Mouse (Mus musculus): Measurements from ENCODE around the gene Pan3. TPM values are rescaled to one million over a fixed set of nuclear protein-coding genes. Genes with fewer than 3 reads are reported as not detected.

The Pan3 gene
- total and polyA plus RNA-seq, 3 experiments: 60.6 to 61.5 TPM; not detected in 1

DNA sequence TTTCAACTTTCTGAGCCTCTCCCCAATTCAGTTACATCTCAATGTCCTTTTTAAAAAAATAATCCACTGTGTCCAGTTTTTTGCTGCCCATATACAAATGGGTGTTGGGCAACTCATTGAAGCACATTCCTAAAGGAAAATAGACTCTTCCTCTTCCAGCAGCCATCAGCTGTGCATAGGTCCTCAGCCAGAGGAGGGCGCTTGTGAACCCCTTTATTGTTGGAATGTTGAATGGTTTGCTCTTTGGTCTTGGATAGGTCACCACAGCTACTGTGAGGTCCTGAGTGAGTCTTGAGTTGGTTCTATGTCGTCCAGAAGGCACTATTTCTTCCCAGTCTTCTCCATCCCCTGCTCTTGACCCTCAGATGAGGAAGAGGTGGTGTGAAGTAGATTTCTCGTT, 54.2 kb downstream of the Pan3 start:
- no peak for TF ChIP-seq NELFE (IDR thresholded peaks at IDR 0.05; ENCODE audit: low read depth, low read length)
- peak; percentile 42 to 56 (median 54) for TF ChIP-seq CTCF (IDR thresholded peaks at IDR 0.05 in 2 of 3, conservative IDR thresholded peaks at IDR 0.05 in 1 of 3; ENCODE audit: control insufficient read depth in 1 of 3, insufficient read depth in 1 of 3, low read depth in 2 of 3, low read length in 3 of 3, poor library complexity in 1 of 3, severe bottlenecking in 1 of 3)
- TF ChIP-seq RAD21 (IDR thresholded peaks at IDR 0.05; ENCODE audit: low read depth, low read length): peak; percentile 21
- TF ChIP-seq ZMIZ1 (IDR thresholded peaks at IDR 0.05; ENCODE audit: low read depth, low read length): 0 out of 2 replicates have a peak, but pooled peaks have one; percentile 6
- TF ChIP-seq SMC3 (IDR thresholded peaks at IDR 0.05; ENCODE audit: low read depth, low read length): peak; percentile 48
- TF ChIP-seq GABPA (IDR thresholded peaks at IDR 0.05; ENCODE audit: low read depth, low read length): no peak
- no peak for DNase-seq (ENCODE audit: low read depth, low spot score)
- Histone ChIP-seq H3K79me2 (ENCODE audit: control insufficient read depth, insufficient read depth, low read length, poor library complexity) (peaks cover 8% of the 10 kb centered on the region), H3K36me3 (ENCODE audit: control insufficient read depth in 1 of 2, insufficient read depth in 2 of 2, low read length in 2 of 2) (peaks cover 10 to 23% of the 10 kb centered on the region in 2 experiments), H3K9ac (ENCODE audit: control insufficient read depth, low read depth, low read length, poor library complexity, severe bottlenecking) (no peak overlapping the region), H3K4me3 (ENCODE audit: control insufficient read depth in 1 of 2, insufficient read depth in 1 of 2, low read depth in 2 of 2, low read length in 2 of 2) (no peak overlapping the region), H3K4me1 (ENCODE audit: control insufficient read depth in 1 of 2, insufficient read depth in 2 of 2, low read length in 2 of 2) (no peaks in the 10 kb centered on the region; a peak in 2 of 4 replicates), H3K27ac (ENCODE audit: control insufficient read depth, low read depth, low read length) (no peak overlapping the region), H3K9me3 (replicated peaks; ENCODE audit: insufficient read depth, low read length) (no peaks in the 10 kb centered on the region), H3K27me3 (ENCODE audit: control insufficient read depth in 1 of 2, insufficient read depth in 2 of 2, low read length in 2 of 2) (no peaks in the 10 kb centered on the region)

DNA sequence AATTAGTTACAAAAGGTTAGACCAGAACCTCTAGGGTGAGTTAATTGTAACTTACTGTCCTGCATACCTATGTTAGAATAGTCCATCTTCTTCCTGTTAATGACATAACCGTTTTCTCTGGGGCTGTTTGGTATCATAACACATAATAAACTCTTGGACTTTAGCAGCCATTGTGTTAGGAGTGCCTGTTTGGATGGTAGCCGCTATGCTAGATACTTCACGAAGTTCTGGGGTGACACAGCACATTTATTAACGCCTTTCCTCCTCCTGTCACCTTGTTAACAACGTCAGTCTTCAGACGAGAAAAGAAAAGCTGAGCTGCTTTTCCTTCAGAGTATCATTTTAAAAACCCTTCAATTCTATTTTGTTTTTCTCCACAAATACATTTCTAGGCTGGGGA, 59.3 kb downstream of the Pan3 start:
- DNase-seq (ENCODE audit: low read depth, low spot score): no peak
- no peaks in the 10 kb centered on the region for H3K27me3 ChIP-seq (ENCODE audit: control insufficient read depth in 1 of 2, insufficient read depth in 2 of 2, low read length in 2 of 2)
- TF ChIP-seq GATA1 (IDR thresholded peaks at IDR 0.05; ENCODE audit: low read depth, low read length): no peak
- no peak for TF ChIP-seq NRF1 (IDR thresholded peaks at IDR 0.05; ENCODE audit: insufficient read depth, low read depth, low read length, poor library complexity, severe bottlenecking)
- no peak for TF ChIP-seq MEF2A (IDR thresholded peaks at IDR 0.05; ENCODE audit: extremely low read depth, insufficient replicate concordance, low read depth, low read length, poor library complexity, severe bottlenecking)
- TF ChIP-seq ZKSCAN1 (IDR thresholded peaks at IDR 0.05; ENCODE audit: low read depth, low read length): no peak
- no peaks in the 10 kb centered on the region for H3K9me3 ChIP-seq (replicated peaks; ENCODE audit: insufficient read depth, low read length)
- no peak overlapping the region for H3K4me3 ChIP-seq (ENCODE audit: control insufficient read depth in 1 of 2, insufficient read depth in 1 of 2, low read depth in 2 of 2, low read length in 2 of 2)
- H3K79me2 ChIP-seq (ENCODE audit: control insufficient read depth, insufficient read depth, low read length, poor library complexity): peaks cover 14% of the 10 kb centered on the region
- peaks cover 17 to 21% of the 10 kb centered on the region in 2 experiments for H3K4me1 ChIP-seq (ENCODE audit: control insufficient read depth in 1 of 2, insufficient read depth in 2 of 2, low read length in 2 of 2)
- H3K36me3 ChIP-seq (ENCODE audit: control insufficient read depth in 1 of 2, insufficient read depth in 2 of 2, low read length in 2 of 2): peaks cover 27 to 40% of the 10 kb centered on the region in 2 experiments
- H3K9ac ChIP-seq (ENCODE audit: control insufficient read depth, low read depth, low read length, poor library complexity, severe bottlenecking): no peak overlapping the region
- H3K27ac ChIP-seq (ENCODE audit: control insufficient read depth, low read depth, low read length): no peak overlapping the region

GRCm38 (mm10) chr5:147490907-147491306, 60.9 kb downstream of the Pan3 start:
- peaks cover 29 to 34% of the 10 kb centered on the region in 2 experiments for H3K4me1 ChIP-seq (ENCODE audit: control insufficient read depth in 1 of 2, insufficient read depth in 2 of 2, low read length in 2 of 2)
- no peak for TF ChIP-seq GABPA (IDR thresholded peaks at IDR 0.05; ENCODE audit: low read depth, low read length)
- no peak for TF ChIP-seq POLR2A (IDR thresholded peaks at IDR 0.05; ENCODE audit: control insufficient read depth in 1 of 2, insufficient read depth in 1 of 2, low read depth in 1 of 2, low read length in 2 of 2, poor library complexity in 1 of 2)
- no peak for TF ChIP-seq NELFE (IDR thresholded peaks at IDR 0.05; ENCODE audit: low read depth, low read length)
- no peak for TF ChIP-seq SIN3A (IDR thresholded peaks at IDR 0.05; ENCODE audit: low read length)
- TF ChIP-seq USF2 (IDR thresholded peaks at IDR 0.05; ENCODE audit: borderline replicate concordance in 1 of 2, insufficient read depth in 1 of 2, low read depth in 1 of 2, low read length in 2 of 2): no peak
- no peak for TF ChIP-seq CTCF (IDR thresholded peaks at IDR 0.05 in 2 of 3, conservative IDR thresholded peaks at IDR 0.05 in 1 of 3; ENCODE audit: control insufficient read depth in 1 of 3, insufficient read depth in 1 of 3, low read depth in 2 of 3, low read length in 3 of 3, poor library complexity in 1 of 3, severe bottlenecking in 1 of 3)
- TF ChIP-seq ZC3H11A (IDR thresholded peaks at IDR 0.05; ENCODE audit: low read depth, low read length): no peak
- TF ChIP-seq MAZ (IDR thresholded peaks at IDR 0.05; ENCODE audit: low read depth, low read length): no peak
- no peak for TF ChIP-seq USF1 (IDR thresholded peaks at IDR 0.05; ENCODE audit: low read depth, low read length)
- TF ChIP-seq UBTF (IDR thresholded peaks at IDR 0.05; ENCODE audit: borderline replicate concordance, insufficient read depth, low read depth, low read length): no peak
- TF ChIP-seq CHD1 (IDR thresholded peaks at IDR 0.05; ENCODE audit: low read depth, low read length): no peak
- no peak for TF ChIP-seq NRF1 (IDR thresholded peaks at IDR 0.05; ENCODE audit: insufficient read depth, low read depth, low read length, poor library complexity, severe bottlenecking)
- TF ChIP-seq ZMIZ1 (IDR thresholded peaks at IDR 0.05; ENCODE audit: low read depth, low read length): no peak
- no peak overlapping the region for H3K27ac ChIP-seq (ENCODE audit: control insufficient read depth, low read depth, low read length)
- peaks cover 12% of the 10 kb centered on the region for H3K79me2 ChIP-seq (ENCODE audit: control insufficient read depth, insufficient read depth, low read length, poor library complexity)
- H3K9ac ChIP-seq (ENCODE audit: control insufficient read depth, low read depth, low read length, poor library complexity, severe bottlenecking): no peak overlapping the region
- no peaks in the 10 kb centered on the region for H3K9me3 ChIP-seq (replicated peaks; ENCODE audit: insufficient read depth, low read length)
- H3K27me3 ChIP-seq (ENCODE audit: control insufficient read depth in 1 of 2, insufficient read depth in 2 of 2, low read length in 2 of 2): no peaks in the 10 kb centered on the region
- H3K4me3 ChIP-seq (ENCODE audit: control insufficient read depth in 1 of 2, insufficient read depth in 1 of 2, low read depth in 2 of 2, low read length in 2 of 2): no peak overlapping the region
- peaks cover 24 to 54% of the 10 kb centered on the region in 2 experiments for H3K36me3 ChIP-seq (ENCODE audit: control insufficient read depth in 1 of 2, insufficient read depth in 2 of 2, low read length in 2 of 2)
- DNase-seq (ENCODE audit: low read depth, low spot score): no peak
